Mouse (Mus musculus): ENCODE data around the gene Slc44a1. TPM values are rescaled to one million over a fixed set of nuclear protein-coding genes. Genes with fewer than 3 reads are reported as not detected.

Gene Slc44a1
- polyA plus RNA-seq, 1 experiment = 18.1 TPM

DNA sequence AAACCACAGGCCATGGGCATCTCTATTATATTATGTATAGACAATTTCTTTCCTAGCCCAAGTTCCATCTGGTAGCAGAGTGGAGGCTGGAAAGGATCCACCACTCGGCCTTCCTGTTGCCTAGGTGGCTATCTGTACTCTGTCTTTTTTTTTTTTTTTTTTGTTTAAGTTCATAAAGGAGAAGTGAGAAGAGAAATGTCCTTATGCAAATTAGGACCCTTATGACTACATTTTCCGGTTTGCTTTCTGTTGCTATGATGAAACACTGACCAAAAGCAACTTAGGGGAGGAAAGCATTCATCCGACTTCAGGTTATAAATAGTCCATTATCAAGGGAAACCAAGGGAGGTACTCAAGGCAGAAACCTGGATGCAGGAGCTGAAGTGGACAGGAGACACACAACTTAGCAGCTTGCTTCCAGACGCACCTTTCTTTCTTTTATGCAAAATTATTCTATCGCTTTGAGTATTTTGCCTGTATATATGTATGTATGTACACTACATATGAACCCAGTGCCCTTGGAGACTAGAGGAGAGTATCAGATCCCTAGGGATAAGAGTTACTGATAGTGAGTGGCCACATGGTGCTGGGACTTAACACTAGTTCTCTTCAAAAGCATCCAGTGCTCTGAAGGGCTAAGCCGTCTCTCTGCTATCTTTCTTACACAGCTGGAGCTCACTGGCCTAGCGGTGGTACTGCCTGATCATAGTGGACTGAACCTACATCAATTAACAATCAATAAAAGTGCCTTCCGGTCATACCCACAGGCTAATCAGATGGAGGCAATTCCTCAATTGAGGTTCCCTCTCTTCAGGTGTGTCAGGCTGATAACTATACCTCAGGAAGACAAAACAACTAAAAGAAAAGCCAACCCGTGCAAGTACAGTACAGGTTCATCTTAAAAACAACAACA lies 28.0 kb upstream of the Slc44a1 start:
- no peak for DNase-seq
- 74% methylated on average over 9 of the region's 9 CpGs for WGBS
- TF ChIP-seq CTCF (IDR thresholded peaks at IDR 0.05; ENCODE audit: borderline replicate concordance, control insufficient read depth, extremely low read depth, insufficient read depth, low read length, poor library complexity) (no peak), POLR2A (IDR thresholded peaks at IDR 0.05; ENCODE audit: control insufficient read depth, extremely low read depth, insufficient read depth, low read length, poor library complexity) (no peak)

DNA sequence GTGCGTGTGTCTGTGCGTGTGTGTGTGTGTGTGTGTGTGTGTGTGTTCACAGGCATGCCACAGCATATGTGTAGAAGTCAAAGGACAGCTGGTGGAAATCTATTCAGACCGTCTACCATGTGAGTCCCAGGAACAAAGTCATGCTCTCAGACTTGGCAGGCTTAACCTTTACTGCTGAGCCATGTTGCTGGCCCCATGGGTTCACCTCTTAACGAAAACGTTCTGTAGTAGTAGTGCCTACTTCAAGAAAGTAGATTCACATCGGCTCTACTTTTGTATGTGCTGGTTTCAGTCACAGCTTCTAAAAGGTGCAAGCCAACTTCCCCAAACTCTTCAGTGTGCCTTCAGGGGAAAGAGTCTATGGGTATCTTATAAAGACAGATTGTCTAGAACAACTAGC lies 27.2 kb upstream of the Slc44a1 start:
- DNase-seq = no peak
- no peaks in the 10 kb centered on the region for H3K4me1 ChIP-seq (replicated peaks; ENCODE audit: control insufficient read depth, insufficient read depth, low read length)
- no peak overlapping the region for H3K27ac ChIP-seq (ENCODE audit: control insufficient read depth, insufficient read depth, low read length)
- no peak overlapping the region for H3K4me3 ChIP-seq (ENCODE audit: control insufficient read depth, insufficient read depth, low read length)
- H3K36me3 ChIP-seq (ENCODE audit: control insufficient read depth, insufficient read depth, low read length) = no peaks in the 10 kb centered on the region
- TF ChIP-seq POLR2A (IDR thresholded peaks at IDR 0.05; ENCODE audit: control insufficient read depth, extremely low read depth, insufficient read depth, low read length, poor library complexity) (no peak), CTCF (IDR thresholded peaks at IDR 0.05; ENCODE audit: borderline replicate concordance, control insufficient read depth, extremely low read depth, insufficient read depth, low read length, poor library complexity) (no peak)
- WGBS = 91% methylated on average over 6 of the region's 6 CpGs
- no peaks in the 10 kb centered on the region for H3K27me3 ChIP-seq (ENCODE audit: control insufficient read depth, insufficient read depth, low read length)

More for the DNA sequence above, 28.0 kb upstream of the Slc44a1 start:
- no peak overlapping the region for H3K4me3 ChIP-seq (ENCODE audit: control insufficient read depth, insufficient read depth, low read length)
- H3K27ac ChIP-seq (ENCODE audit: control insufficient read depth, insufficient read depth, low read length) = no peak overlapping the region
- H3K36me3 ChIP-seq (ENCODE audit: control insufficient read depth, insufficient read depth, low read length) = no peaks in the 10 kb centered on the region
- no peaks in the 10 kb centered on the region for H3K27me3 ChIP-seq (ENCODE audit: control insufficient read depth, insufficient read depth, low read length)
- no peaks in the 10 kb centered on the region for H3K4me1 ChIP-seq (replicated peaks; ENCODE audit: control insufficient read depth, insufficient read depth, low read length)

DNA sequence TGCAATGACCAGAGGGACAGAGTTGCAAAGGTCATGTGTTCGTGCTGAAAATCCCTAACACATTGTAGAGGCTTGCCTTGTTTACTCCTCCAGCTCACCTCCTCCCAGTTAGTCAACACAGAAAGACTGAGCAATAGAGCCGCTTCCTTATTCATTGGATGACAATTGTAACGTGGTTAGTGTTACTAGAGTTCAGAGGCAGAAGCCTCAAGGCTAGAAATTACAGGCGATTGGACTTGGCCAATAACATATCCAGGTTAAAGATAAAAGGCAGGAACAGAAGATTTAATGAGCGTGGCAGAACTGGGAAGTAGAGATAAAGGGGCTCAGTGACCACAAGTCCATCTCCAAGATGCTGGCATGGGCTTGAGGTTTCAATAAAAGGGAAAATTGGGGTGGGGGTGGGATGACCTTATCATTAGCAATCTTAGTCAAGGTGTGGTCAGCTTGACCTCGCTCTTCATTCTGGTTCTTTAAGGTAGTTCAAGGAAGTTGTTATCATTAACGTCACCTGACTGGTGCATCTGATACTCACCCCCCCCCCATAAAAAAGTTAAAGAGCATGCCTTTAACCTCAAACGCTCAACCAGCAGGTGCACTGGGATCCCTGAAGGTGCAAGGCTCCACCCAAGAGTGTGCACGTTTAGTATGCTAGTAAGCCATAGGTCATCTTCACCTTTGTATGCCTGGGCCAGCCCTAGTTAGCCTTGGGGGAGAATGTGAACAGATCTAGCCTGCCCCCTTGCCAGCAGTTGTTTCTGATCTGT lies 26.0 kb upstream of the Slc44a1 start:
- no peaks in the 10 kb centered on the region for H3K36me3 ChIP-seq (ENCODE audit: control insufficient read depth, insufficient read depth, low read length)
- no peaks in the 10 kb centered on the region for H3K4me1 ChIP-seq (replicated peaks; ENCODE audit: control insufficient read depth, insufficient read depth, low read length)
- no peak for TF ChIP-seq POLR2A (IDR thresholded peaks at IDR 0.05; ENCODE audit: control insufficient read depth, extremely low read depth, insufficient read depth, low read length, poor library complexity)
- no peak for DNase-seq
- no peak overlapping the region for H3K27ac ChIP-seq (ENCODE audit: control insufficient read depth, insufficient read depth, low read length)
- no peak overlapping the region for H3K4me3 ChIP-seq (ENCODE audit: control insufficient read depth, insufficient read depth, low read length)
- no peaks in the 10 kb centered on the region for H3K27me3 ChIP-seq (ENCODE audit: control insufficient read depth, insufficient read depth, low read length)
- WGBS = 65% methylated on average over 9 of the region's 9 CpGs

DNA sequence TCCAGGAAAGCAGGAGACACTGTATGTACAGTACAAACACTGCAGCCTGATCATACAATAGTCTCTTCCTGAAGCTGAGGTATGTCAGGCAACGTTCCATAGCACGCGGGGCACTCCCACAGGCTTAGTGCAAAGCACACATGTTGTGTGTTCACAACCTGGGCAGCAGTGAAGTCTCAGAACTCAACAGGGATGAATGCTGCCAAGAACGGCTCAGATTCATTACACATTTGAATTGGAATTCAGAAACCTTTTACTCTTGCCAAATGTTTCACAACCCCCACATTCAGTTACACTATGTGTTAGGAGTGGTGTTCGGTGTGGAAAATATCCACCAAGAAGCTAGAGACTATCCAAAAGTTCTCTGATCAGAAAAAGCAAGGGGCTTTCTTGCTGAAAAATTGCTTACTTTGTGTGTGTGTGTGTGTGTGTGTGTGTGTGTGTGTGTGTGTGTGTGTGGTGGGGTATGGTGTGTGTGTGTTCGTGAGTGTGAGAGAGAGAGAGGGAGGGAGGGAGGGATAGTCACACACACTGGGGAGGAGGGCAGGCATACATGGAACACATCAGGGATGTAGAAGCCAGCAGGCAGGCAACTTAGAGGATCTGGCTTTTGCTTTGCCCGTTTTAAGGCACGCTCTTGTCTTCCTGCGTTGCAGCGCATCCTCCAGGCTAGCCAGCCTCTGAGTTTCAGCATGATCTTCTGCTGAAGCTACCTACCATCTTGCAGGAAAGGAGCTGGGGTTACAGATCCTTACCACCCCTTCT lies 24.2 kb upstream of the Slc44a1 start:
- no peak for TF ChIP-seq CTCF (IDR thresholded peaks at IDR 0.05; ENCODE audit: borderline replicate concordance, control insufficient read depth, extremely low read depth, insufficient read depth, low read length, poor library complexity)
- TF ChIP-seq POLR2A (IDR thresholded peaks at IDR 0.05; ENCODE audit: control insufficient read depth, extremely low read depth, insufficient read depth, low read length, poor library complexity) = no peak
- Histone ChIP-seq H3K4me1 (replicated peaks; ENCODE audit: control insufficient read depth, insufficient read depth, low read length) (no peaks in the 10 kb centered on the region), H3K4me3 (ENCODE audit: control insufficient read depth, insufficient read depth, low read length) (no peak overlapping the region), H3K27me3 (ENCODE audit: control insufficient read depth, insufficient read depth, low read length) (no peaks in the 10 kb centered on the region), H3K36me3 (ENCODE audit: control insufficient read depth, insufficient read depth, low read length) (no peaks in the 10 kb centered on the region), H3K27ac (ENCODE audit: control insufficient read depth, insufficient read depth, low read length) (no peak overlapping the region)
- no peak for DNase-seq
- WGBS = 95% methylated on average over 9 of the region's 10 CpGs

DNA sequence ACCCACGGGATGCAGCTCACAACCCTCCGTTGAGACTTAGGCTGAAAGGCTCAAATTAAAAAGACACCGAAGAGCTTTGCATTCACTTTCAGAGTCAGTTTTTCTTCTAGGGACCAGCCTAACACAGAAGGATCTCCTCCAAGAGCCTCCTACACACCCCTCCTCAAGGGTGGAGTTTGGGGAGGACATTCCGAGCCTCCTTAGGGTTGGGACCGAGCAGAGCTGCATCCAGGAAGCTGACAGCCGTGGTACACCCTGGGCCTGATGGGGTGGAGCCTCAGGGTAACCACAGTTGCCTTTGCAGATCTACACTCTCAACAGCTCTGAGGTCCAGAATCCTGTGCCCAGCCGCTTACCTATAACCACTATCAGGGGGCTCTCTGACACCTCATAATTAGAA lies 23.3 kb upstream of the Slc44a1 start:
- H3K4me1 ChIP-seq (replicated peaks; ENCODE audit: control insufficient read depth, insufficient read depth, low read length) = no peaks in the 10 kb centered on the region
- DNase-seq = no peak
- no peak overlapping the region for H3K4me3 ChIP-seq (ENCODE audit: control insufficient read depth, insufficient read depth, low read length)
- no peaks in the 10 kb centered on the region for H3K36me3 ChIP-seq (ENCODE audit: control insufficient read depth, insufficient read depth, low read length)
- WGBS = 52% methylated on average over 7 of the region's 7 CpGs
- TF ChIP-seq POLR2A (IDR thresholded peaks at IDR 0.05; ENCODE audit: control insufficient read depth, extremely low read depth, insufficient read depth, low read length, poor library complexity) (no peak), CTCF (IDR thresholded peaks at IDR 0.05; ENCODE audit: borderline replicate concordance, control insufficient read depth, extremely low read depth, insufficient read depth, low read length, poor library complexity) (no peak)
- H3K27ac ChIP-seq (ENCODE audit: control insufficient read depth, insufficient read depth, low read length) = no peak overlapping the region
- H3K27me3 ChIP-seq (ENCODE audit: control insufficient read depth, insufficient read depth, low read length) = no peaks in the 10 kb centered on the region

DNA sequence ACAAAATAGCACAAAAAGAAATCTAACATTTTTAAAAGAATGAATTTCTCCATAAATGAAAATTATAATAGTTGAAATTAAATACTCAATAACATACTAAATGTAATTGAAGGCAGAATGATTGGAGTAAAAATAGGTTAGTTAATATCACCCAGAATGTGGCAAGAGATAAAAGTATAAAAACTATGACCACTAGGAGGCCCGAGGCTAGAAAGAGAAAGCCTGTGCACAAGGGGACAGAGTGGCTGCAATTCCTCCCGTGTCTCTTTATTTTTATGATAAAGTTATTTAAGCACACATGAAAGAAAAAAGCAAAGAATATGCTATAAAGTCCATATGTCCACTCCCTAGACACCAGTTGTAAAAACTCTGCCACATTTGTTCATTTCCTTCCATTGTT lies 17.4 kb upstream of the Slc44a1 start:
- Histone ChIP-seq H3K27ac (ENCODE audit: control insufficient read depth, insufficient read depth, low read length) (no peak overlapping the region), H3K4me3 (ENCODE audit: control insufficient read depth, insufficient read depth, low read length) (no peak overlapping the region), H3K36me3 (ENCODE audit: control insufficient read depth, insufficient read depth, low read length) (no peaks in the 10 kb centered on the region), H3K27me3 (ENCODE audit: control insufficient read depth, insufficient read depth, low read length) (no peaks in the 10 kb centered on the region), H3K4me1 (replicated peaks; ENCODE audit: control insufficient read depth, insufficient read depth, low read length) (no peaks in the 10 kb centered on the region)
- WGBS = 59% methylated on average over 2 of the region's 2 CpGs
- TF ChIP-seq POLR2A (IDR thresholded peaks at IDR 0.05; ENCODE audit: control insufficient read depth, extremely low read depth, insufficient read depth, low read length, poor library complexity) = no peak
- no peak for TF ChIP-seq CTCF (IDR thresholded peaks at IDR 0.05; ENCODE audit: borderline replicate concordance, control insufficient read depth, extremely low read depth, insufficient read depth, low read length, poor library complexity)
- DNase-seq = no peak

Measured in thymus, adult 2 months (tissue).